Mouse (Mus musculus) forelimb bud, embryonic 11.5 days (tissue): Measurements from ENCODE around the gene Rnf115.

Source experiments
- DNase-seq: peaks from one replicate; pipeline ENCODE4 v3.0.0-alpha.2; 2012; ENCODE audit warnings: low read depth, low spot score

Rnf115 gene

DNA sequence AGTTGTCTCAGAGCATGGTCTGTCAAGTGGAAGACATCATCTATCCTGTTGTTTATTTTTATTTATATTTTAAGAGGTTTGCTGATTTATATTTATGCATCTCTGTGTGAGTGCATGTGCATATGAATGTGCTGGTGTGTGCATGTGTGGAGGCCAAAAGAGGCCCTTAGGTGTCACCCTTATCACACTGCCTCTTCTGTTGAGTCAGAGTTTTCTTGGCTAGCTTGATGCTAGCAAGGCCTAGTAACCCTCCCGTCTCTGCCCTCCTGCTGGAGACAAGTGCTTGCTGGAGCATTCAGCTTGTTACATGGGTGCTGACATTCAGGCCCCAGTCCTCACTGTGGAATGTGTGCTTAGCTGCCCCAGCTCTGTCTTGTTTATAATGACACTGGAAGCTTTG is 45.5 kb downstream of the Rnf115 start:
- DNase-seq = no peak

DNA sequence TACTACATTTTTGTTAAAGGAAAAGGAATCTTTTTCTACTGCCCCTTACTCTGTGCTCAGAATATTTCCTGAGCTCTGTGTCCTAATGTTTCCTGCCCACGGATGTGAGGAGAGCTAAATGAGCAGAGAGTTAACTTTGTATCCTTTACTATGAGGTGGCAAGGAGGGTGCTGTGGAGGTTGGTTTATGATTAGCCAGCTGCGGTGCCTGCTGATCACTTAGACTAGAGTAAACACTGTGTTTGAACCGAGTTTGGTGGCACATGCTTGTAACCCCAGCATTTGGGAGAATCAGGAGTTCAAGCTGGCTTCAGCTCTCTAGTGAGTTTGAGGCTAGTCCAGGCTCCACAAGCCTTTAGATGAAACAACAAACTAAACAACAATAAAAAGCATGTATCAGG is 49.7 kb downstream of the Rnf115 start:
- DNase-seq = no peak

GRCm38 (mm10) chr3:96782236-96782635 is 54.8 kb downstream of the Rnf115 start:
- DNase-seq = no peak

GRCm38 (mm10) chr3:96787784-96788183 is 60.3 kb downstream of the Rnf115 start:
- DNase-seq = no peak

DNA sequence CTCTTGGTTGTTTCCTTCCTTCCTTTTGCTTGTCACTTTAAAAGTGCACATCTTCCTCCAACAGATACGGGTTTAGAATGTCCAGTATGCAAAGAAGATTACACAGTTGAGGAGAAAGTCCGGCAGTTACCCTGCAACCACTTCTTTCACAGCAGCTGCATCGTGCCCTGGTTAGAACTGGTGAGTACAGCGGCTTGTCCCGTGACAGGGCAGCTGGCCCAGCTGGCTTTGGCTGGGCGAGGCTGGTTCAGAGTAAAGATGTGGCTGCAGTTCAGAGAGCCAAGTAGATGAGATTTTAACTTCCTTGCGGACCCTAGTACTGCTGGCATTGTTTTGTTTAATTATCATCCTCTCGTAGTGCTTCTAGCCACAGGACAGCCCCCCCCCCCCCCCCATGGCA is 61.0 kb downstream of the Rnf115 start:
- no peak for DNase-seq

DNA sequence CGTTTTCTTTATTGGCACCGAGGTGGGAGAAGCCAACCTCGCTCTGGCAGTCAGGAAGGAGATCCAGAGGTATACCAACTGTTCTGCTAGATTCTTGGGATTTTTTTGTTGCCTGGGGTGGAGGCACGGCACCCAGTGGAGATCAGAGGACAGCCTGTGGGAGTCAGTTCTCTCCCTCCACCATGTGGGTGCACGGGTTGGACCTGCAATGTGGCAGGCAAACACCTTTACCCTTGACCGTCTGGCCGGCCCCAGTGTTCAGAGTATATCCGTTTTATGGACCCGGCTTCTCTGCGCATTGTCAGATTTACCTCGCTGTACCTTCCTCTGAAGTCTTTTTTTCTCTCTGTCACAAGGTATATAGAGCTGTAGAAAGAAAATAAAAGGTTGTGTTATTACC is 72.8 kb downstream of the Rnf115 start:
- DNase-seq = no peak

- DNase-seq = no peak
Observed at GRCm38 (mm10) chr3:96802214-96802613, 74.8 kb downstream of the Rnf115 start.

DNA sequence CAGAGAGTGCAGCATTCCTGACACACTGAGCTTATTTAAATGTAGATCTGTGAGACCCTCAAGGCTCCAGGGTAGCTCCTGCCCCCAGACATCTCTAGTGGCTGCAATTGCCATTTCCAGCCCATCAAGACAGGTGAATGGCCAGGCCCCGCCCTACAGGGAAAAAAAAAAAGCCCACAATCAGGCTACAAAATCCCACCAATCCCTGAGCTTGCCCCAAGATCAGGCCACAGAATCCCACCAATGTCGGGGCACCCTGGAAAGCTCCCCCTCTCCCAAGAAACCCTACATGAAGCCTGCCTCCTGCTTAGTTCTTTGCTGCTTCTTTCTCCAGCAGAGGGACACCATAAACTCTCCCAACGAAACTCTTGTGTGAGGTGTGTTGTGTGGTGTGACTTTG is 80.7 kb downstream of the Rnf115 start:
- no peak for DNase-seq

GRCm38 (mm10) chr3:96808651-96809050 is 81.2 kb downstream of the Rnf115 start:
- DNase-seq = no peak

DNA sequence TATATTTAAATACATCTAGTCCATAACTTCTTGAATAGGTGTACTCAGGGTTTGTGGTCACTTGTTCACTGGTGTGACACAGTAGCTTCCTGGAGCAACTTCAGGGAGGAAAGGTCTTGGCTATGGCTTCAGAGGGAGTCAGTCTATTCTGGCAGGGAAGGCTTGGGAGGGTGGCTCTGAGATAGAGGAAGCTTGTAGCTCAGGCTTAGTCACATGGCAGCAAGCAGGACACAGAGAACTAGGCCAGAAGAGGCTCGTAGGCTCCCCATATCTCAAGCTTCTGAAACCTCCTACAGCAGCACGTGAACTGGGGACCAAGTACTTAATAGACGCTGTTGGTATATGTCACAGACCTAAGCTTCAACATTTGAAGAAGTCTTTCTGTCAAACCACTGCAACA is 83.8 kb downstream of the Rnf115 start:
- DNase-seq = no peak

- DNase-seq = peak; percentile 69
Observed at GRCm38 (mm10) chr3:96812395-96813091, 85.1 kb downstream of the Rnf115 start.

GRCm38 (mm10) chr3:96813106-96813505 is 85.6 kb downstream of the Rnf115 start:
- peak; percentile 58 for DNase-seq

GRCm38 (mm10) chr3:96813591-96814244 is 86.3 kb downstream of the Rnf115 start:
- DNase-seq = no peak

DNA sequence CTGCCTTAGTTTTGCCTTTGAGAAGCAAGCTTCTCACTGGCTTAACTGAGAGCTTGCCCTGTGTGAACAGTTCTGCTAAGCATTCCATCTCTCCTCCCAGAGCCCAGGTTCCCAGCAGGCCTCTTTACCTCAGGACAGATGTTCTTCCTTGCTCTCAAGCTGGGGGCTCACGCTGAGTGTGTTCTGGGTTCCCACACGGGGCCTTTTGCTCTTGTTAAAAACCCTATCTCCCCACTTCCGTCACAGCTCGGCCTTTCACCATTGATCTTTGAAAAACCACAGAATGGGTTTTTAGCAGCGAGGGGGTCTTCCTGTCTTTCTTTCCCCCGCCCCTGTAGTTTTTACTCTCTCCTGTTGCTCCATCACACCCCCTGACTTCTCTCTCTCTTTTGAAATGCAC is 86.9 kb downstream of the Rnf115 start:
- DNase-seq = no peak

DNA sequence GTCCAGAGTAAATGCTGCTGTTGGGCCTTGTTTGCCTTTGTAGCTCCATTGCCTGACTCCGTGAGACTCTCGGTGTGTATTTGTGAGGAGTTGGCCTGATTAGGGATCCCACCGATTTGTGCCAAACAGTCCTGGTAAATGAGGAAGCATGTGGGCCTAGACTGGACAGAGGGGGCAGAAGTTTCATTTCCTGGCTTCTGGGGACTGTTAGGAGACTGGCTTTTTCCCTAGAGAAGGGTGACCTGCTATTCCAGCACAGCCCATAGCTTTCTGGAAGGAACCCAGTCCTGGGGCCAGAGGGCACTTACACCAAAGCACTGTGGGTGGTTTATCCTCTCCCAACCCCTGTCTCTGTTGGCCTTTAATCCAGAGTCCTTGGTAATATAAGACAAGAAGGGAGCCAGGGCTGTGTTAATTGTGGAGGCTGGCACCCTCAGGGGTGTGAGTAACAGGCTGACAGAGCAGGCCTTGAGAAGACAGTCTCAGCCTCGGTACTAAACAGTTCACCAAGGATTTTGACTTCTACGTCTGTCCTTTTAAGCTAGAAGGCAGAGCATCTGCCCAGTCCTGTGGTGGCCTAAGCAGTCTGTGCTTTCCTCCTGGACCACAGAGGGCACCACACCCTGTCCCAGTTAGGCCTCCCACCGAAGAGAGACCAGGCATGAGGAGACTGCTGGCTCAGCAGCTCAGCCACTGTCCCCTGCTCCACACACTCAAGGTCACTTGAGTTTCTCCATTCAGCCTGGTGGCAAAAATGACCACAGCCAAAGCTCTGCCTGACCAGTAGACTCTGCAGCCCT is 92.9 kb downstream of the Rnf115 start:
- DNase-seq = no peak

DNA sequence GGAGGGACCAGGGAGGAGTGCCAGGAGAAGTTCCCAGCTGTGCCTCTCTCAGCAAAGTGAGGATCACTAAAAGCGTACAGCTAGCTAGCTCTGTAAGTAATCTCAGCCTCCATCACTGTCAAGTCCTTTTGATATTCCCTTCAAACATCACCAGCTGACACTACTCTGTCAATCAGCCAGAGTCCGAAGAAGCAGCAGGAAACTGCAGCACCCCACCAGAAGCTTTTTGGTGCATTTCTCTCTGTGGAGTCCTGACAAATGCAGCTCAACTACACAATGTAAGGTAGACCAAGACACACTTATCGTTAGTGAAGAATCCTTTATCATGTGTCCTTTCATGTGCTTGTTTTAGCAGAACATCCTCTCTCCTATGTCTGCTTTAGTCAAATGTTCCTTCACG is 94.1 kb downstream of the Rnf115 start:
- DNase-seq = no peak

DNA sequence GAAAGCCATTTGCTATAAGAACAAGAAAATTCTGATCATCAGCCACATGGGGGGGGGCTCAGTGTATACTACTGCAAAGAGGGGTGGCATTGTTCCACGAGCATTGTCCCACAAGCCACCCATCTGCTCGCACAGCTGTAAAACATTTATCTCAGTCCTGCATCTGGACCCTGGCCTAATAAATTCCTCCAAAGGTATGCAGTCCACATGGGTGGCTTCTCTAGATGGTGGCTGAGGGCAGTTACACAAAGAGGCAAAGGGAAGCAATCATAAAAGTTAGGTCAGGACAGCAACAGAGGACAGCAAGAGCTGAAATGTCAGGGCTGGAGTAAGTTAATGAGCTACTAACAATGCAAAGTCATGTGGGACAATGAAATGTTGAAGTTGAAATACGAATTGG is 96.2 kb downstream of the Rnf115 start:
- no peak for DNase-seq

GRCm38 (mm10) chr3:96824614-96825013 is 97.2 kb downstream of the Rnf115 start:
- no peak for DNase-seq

- no peak for DNase-seq
Observed at GRCm38 (mm10) chr3:96825261-96825660, 97.8 kb downstream of the Rnf115 start.

DNA sequence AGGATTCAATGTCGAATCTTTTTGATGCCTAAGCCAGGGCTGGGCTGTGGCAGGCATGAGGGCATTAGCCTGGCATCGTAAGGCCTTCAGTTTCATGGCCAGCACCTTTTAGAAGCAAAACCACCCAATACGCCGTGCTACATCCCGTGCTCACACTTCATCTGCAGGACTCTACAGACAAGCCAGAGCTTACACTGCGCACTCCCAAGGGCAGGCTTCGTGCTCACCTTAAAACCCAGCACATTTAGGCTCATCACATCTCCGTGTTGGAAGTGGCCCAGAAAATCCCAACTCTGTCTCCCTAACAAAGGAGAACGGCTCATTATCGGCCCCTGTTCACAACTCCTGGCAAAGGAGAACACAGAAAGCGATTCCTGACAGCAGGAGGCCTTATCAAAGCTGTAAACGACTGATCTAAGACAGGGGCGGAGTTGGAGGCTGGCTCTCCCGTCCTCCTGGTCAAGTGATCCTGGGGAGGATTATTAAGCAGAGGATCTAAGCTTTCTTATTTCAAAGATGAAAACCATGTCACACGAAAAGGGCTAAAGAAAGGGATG is 100.9 kb downstream of the Rnf115 start:
- no peak for DNase-seq

DNA sequence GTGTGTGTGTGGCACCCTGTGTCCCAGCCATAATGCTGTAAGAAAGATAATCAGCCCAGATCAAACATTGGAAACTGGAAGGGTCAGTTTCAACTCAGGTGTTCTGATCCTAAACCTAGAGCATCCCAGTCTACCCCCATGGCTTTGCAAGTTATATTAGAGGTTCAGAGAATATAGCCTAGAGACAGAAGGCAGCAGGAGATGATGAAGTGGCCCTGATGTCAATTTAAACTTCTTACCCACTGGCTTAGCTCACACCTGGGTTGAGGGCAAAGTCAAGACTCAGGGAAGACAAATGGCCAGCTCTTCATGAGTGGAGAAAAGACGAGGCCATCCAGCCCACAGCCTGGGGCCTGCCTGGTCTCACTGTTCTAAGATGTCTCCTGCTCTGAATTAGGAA is 101.5 kb downstream of the Rnf115 start, which contains the start of the genes Pdzk1 and Cd160:
Gene Pdzk1 (plus strand): TSS at position 301 of the 400 bp plus-strand sequence.
Gene Cd160 (minus strand): TSS at position 368 of the 400 bp plus-strand sequence.
- no peak for DNase-seq

DNA sequence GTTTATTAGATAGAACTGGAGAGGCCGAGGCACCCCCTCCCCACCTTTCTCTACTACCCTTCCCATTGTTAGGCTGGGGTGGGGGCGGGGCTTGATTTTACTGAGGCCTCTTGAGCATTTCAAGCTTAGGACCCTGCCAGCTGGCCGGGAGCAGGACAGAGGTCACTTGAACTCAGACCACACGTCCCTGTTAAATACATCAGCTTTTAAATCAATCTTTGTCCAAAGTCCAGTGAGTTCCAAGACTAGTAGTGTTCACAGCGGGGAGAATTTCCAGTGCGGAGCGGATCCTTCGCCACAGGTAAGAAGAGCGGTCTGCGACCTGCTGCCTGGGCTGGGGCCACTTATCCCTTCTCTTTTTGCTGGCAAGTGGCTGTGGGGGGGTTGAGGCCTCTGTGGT is 102.4 kb downstream of the Rnf115 start:
- no peak for DNase-seq
